Comparison of ENCODE assay signal across 16 mouse cellular contexts in genomic region chr1:156581149-156581548, GRCm38 (mm10). TPM values are rescaled to one million over a fixed set of nuclear protein-coding genes. Genes with fewer than 3 reads are reported as not detected.
A peak's percentile ranks its signal among the peaks of the same experiment; 100 is the strongest.
DNase-seq lines count a peak whose midpoint lies in the region; ATAC-seq and TF ChIP-seq lines count a peak whose summit lies in the region.
"Had no signal": no experiment of that assay in that cellular context is flagged by ENCODE, and none has a peak within 500 bp of the region (broad histone marks: within the 10 kb centered on the region; RNA-seq: fewer than 3 reads in every experiment).

No protein-coding gene starts in this region.

- H3K27ac ChIP-seq in embryonic facial prominence, embryonic 11.5 days (replicated peaks; ENCODE audit: low read depth, low read length), result no peak overlapping the region
- no peak overlapping the region for H3K27ac ChIP-seq in embryonic facial prominence, embryonic 10.5 days (replicated peaks)
- H3K27ac ChIP-seq in heart, embryonic 16.5 days (ENCODE audit: low read length), result no peak overlapping the region
- H3K27ac ChIP-seq in heart, adult 2 months, result no peak overlapping the region
- H3K27ac ChIP-seq in midbrain, embryonic 15.5 days, result peak overlapping the region; percentile 25; the same call in 1 of the 2 replicates
- H3K27ac ChIP-seq in midbrain, embryonic 14.5 days (replicated peaks; ENCODE audit: low read depth, low read length), result no peak overlapping the region
- H3K27ac ChIP-seq in neural tube, embryonic 15.5 days (replicated peaks), result peak overlapping the region; percentile 24
- H3K27ac ChIP-seq: liver, embryonic 15.5 days had no signal

- peak; percentile 6 for DNase-seq in embryonic facial prominence, embryonic 11.5 days (ENCODE audit: low spot score)
- no peak for DNase-seq in embryonic facial prominence, embryonic 10.5 days (ENCODE audit: low spot score)
- DNase-seq in heart, adult 2 months, result no peak
- DNase-seq in midbrain, embryonic 14.5 days, result no peak
- DNase-seq: adrenal gland, postnatal 36 days; cerebellum, adult 8-10 months; embryo, embryonic 11 days; kidney, adult 2 months; kidney, postnatal 36 days; lung, postnatal 10 days had no signal

- H3K4me3 ChIP-seq in embryonic facial prominence, embryonic 11.5 days (ENCODE audit: low read depth, low read length), result no peak overlapping the region
- H3K4me3 ChIP-seq in embryonic facial prominence, embryonic 10.5 days, result no peak overlapping the region
- H3K4me3 ChIP-seq in heart, embryonic 16.5 days (ENCODE audit: low read length), result no peak overlapping the region
- no peak overlapping the region for H3K4me3 ChIP-seq in heart, adult 2 months
- H3K4me3 ChIP-seq in midbrain, embryonic 15.5 days, result no peak overlapping the region
- H3K4me3 ChIP-seq in midbrain, embryonic 14.5 days (replicated peaks; ENCODE audit: low read depth, low read length), result no peak overlapping the region
- H3K4me3 ChIP-seq in neural tube, embryonic 15.5 days (replicated peaks), result no peak overlapping the region
- H3K4me3 ChIP-seq: liver, embryonic 15.5 days had no signal

- TF ChIP-seq POLR2A in heart, adult 2 months (IDR thresholded peaks at IDR 0.05; ENCODE audit: insufficient read depth, low read depth, low read length), result no peak

- 72% methylated on average over 11 of the region's 11 CpGs for WGBS in embryonic facial prominence, embryonic 11.5 days
- 78% methylated on average over 11 of the region's 11 CpGs for WGBS in embryonic facial prominence, embryonic 10.5 days
- 61% methylated on average over 11 of the region's 11 CpGs for WGBS in heart, embryonic 16.5 days
- 56% methylated on average over 11 of the region's 11 CpGs for WGBS in heart, adult 2 months
- WGBS in midbrain, embryonic 15.5 days, result 58% methylated on average over 11 of the region's 11 CpGs
- WGBS in midbrain, embryonic 14.5 days, result 74% methylated on average over 11 of the region's 11 CpGs
- 66% methylated on average over 11 of the region's 11 CpGs for WGBS in neural tube, embryonic 15.5 days

- no peak for TF ChIP-seq CTCF in heart, adult 2 months (IDR thresholded peaks at IDR 0.05)

- H3K27me3 ChIP-seq in embryonic facial prominence, embryonic 11.5 days (ENCODE audit: control insufficient read depth, insufficient read depth, low read length), result no peaks in the 10 kb centered on the region
- no peaks in the 10 kb centered on the region for H3K27me3 ChIP-seq in embryonic facial prominence, embryonic 10.5 days (replicated peaks; ENCODE audit: low read depth, poor library complexity, severe bottlenecking)
- H3K27me3 ChIP-seq in heart, embryonic 16.5 days (ENCODE audit: control insufficient read depth, insufficient read depth, low read length), result no peaks in the 10 kb centered on the region
- no peaks in the 10 kb centered on the region for H3K27me3 ChIP-seq in heart, adult 2 months (ENCODE audit: control insufficient read depth, insufficient read depth, low read length)
- no peaks in the 10 kb centered on the region for H3K27me3 ChIP-seq in midbrain, embryonic 15.5 days (replicated peaks)
- no peaks in the 10 kb centered on the region for H3K27me3 ChIP-seq in midbrain, embryonic 14.5 days (ENCODE audit: control insufficient read depth, insufficient read depth, low read length)
- H3K27me3 ChIP-seq in neural tube, embryonic 15.5 days (replicated peaks), result no peaks in the 10 kb centered on the region
- H3K27me3 ChIP-seq: liver, embryonic 15.5 days; Patski had no signal

- no peak overlapping the region for H3K4me2 ChIP-seq in embryonic facial prominence, embryonic 11.5 days (ENCODE audit: low read depth, low read length)
- H3K4me2 ChIP-seq in heart, embryonic 16.5 days (ENCODE audit: low read depth, low read length), result peak overlapping the region; percentile 34
- no peak overlapping the region for H3K4me2 ChIP-seq in midbrain, embryonic 15.5 days
- no peak overlapping the region for H3K4me2 ChIP-seq in midbrain, embryonic 14.5 days (ENCODE audit: low read length)
- no peak overlapping the region for H3K4me2 ChIP-seq in neural tube, embryonic 15.5 days
- H3K4me2 ChIP-seq: liver, embryonic 15.5 days had no signal

- H3K9me3 ChIP-seq in embryonic facial prominence, embryonic 11.5 days (replicated peaks; ENCODE audit: control insufficient read depth, low read length), result no peaks in the 10 kb centered on the region
- H3K9me3 ChIP-seq in embryonic facial prominence, embryonic 10.5 days, result no peaks in the 10 kb centered on the region
- no peaks in the 10 kb centered on the region for H3K9me3 ChIP-seq in heart, embryonic 16.5 days (replicated peaks; ENCODE audit: control insufficient read depth, low read length)
- H3K9me3 ChIP-seq in midbrain, embryonic 15.5 days, result no peaks in the 10 kb centered on the region
- no peaks in the 10 kb centered on the region for H3K9me3 ChIP-seq in midbrain, embryonic 14.5 days (ENCODE audit: control insufficient read depth, low read length)
- no peaks in the 10 kb centered on the region for H3K9me3 ChIP-seq in neural tube, embryonic 15.5 days (replicated peaks)
- H3K9me3 ChIP-seq: liver, embryonic 15.5 days had no signal

- H3K36me3 ChIP-seq in embryonic facial prominence, embryonic 11.5 days (replicated peaks; ENCODE audit: control insufficient read depth, insufficient read depth, low read depth, low read length), result no peaks in the 10 kb centered on the region
- H3K36me3 ChIP-seq in embryonic facial prominence, embryonic 10.5 days (replicated peaks), result no peaks in the 10 kb centered on the region
- H3K36me3 ChIP-seq in heart, embryonic 16.5 days (ENCODE audit: control insufficient read depth, insufficient read depth), result no peaks in the 10 kb centered on the region
- no peaks in the 10 kb centered on the region; the same call in 1 of the 2 replicates for H3K36me3 ChIP-seq in heart, adult 2 months (ENCODE audit: control insufficient read depth, insufficient read depth, low read length)
- no peaks in the 10 kb centered on the region for H3K36me3 ChIP-seq in midbrain, embryonic 15.5 days (replicated peaks)
- H3K36me3 ChIP-seq in midbrain, embryonic 14.5 days (ENCODE audit: control insufficient read depth, insufficient read depth, low read length), result no peaks in the 10 kb centered on the region
- H3K36me3 ChIP-seq in neural tube, embryonic 15.5 days, result no peaks in the 10 kb centered on the region
- H3K36me3 ChIP-seq: liver, embryonic 15.5 days had no signal

- no peak overlapping the region for H3K9ac ChIP-seq in embryonic facial prominence, embryonic 11.5 days (replicated peaks; ENCODE audit: low read length)
- H3K9ac ChIP-seq in heart, embryonic 16.5 days (ENCODE audit: low read length), result no peak overlapping the region
- no peak overlapping the region for H3K9ac ChIP-seq in heart, adult 2 months (ENCODE audit: low read depth, low read length)
- no peak overlapping the region for H3K9ac ChIP-seq in midbrain, embryonic 15.5 days
- no peak overlapping the region for H3K9ac ChIP-seq in midbrain, embryonic 14.5 days (replicated peaks; ENCODE audit: low read length)
- no peak overlapping the region for H3K9ac ChIP-seq in neural tube, embryonic 15.5 days (replicated peaks)
- H3K9ac ChIP-seq: liver, embryonic 15.5 days had no signal

- peaks cover 11% of the 10 kb centered on the region for H3K79me2 ChIP-seq in heart, adult 2 months (replicated peaks; ENCODE audit: control insufficient read depth, insufficient read depth, low read length)

- H3K4me1 ChIP-seq in embryonic facial prominence, embryonic 11.5 days (ENCODE audit: control insufficient read depth, insufficient read depth, low read length), result no peaks in the 10 kb centered on the region
- H3K4me1 ChIP-seq in embryonic facial prominence, embryonic 10.5 days, result no peaks in the 10 kb centered on the region
- H3K4me1 ChIP-seq in heart, embryonic 16.5 days (ENCODE audit: control insufficient read depth, insufficient read depth, low read length), result peaks cover 9% of the 10 kb centered on the region; the same call in 1 of the 2 replicates
- H3K4me1 ChIP-seq in heart, adult 2 months (ENCODE audit: control insufficient read depth, insufficient read depth, low read length), result peaks cover 1% of the 10 kb centered on the region
- H3K4me1 ChIP-seq in midbrain, embryonic 15.5 days, result peaks cover 14% of the 10 kb centered on the region; the same call in 1 of the 2 replicates
- no peaks in the 10 kb centered on the region for H3K4me1 ChIP-seq in midbrain, embryonic 14.5 days (ENCODE audit: control insufficient read depth, insufficient read depth, low read length)
- peaks cover 14% of the 10 kb centered on the region for H3K4me1 ChIP-seq in neural tube, embryonic 15.5 days
- H3K4me1 ChIP-seq: liver, embryonic 15.5 days had no signal

- no peak for TF ChIP-seq EP300 in heart, adult 2 months (IDR thresholded peaks at IDR 0.05; ENCODE audit: insufficient read depth, low read depth, low read length)

- no peak for ATAC-seq in embryonic facial prominence, embryonic 11.5 days (replicated peaks; ENCODE audit: insufficient number of reproducible peaks, low FRiP score, low TSS enrichment, low read depth)
- ATAC-seq in heart, embryonic 16.5 days (replicated peaks; ENCODE audit: extremely low read depth, insufficient read depth, low FRiP score), result no peak
- ATAC-seq in midbrain, embryonic 15.5 days (replicated peaks), result no peak
- ATAC-seq in midbrain, embryonic 14.5 days (ENCODE audit: low FRiP score, low TSS enrichment), result no peak
- ATAC-seq in neural tube, embryonic 15.5 days (ENCODE audit: low FRiP score), result no peak
- no peak for ATAC-seq in megakaryocyte, adult 5-6 weeks (ENCODE audit: poor library complexity, severe bottlenecking)
- ATAC-seq: Patski had no signal

- intact Hi-C loops in heart, adult 2 months (cut with DNase I), result loop anchor here (5.0 kb wide), 1 partner anchor 51 kb away; no protein-coding TSS in a partner anchor

RNA-seq across cellular contexts. Expression of gene Abl2, which starts 22.6 kb away (rescaled TPM):
- 3.9 and 4.9 TPM in 2 replicates for polyA plus RNA-seq in embryonic facial prominence, embryonic 11.5 days (2014; fragmentation: Nextera tagmentation; extraction: Ambion mirVana)
- polyA plus RNA-seq in embryonic facial prominence, embryonic 10.5 days (2016; fragmentation: Nextera tagmentation; extraction: Ambion mirVana), result 5.8 and 6.0 TPM in 2 replicates
- polyA plus RNA-seq in heart, embryonic 16.5 days (2015; fragmentation: Nextera tagmentation; extraction: Ambion mirVana), result 2.7 TPM in 2 replicates
- 10 to 100 TPM; 22.1 to 25.7 TPM for total RNA-seq in heart, adult 2 months (2021)
- polyA plus RNA-seq in heart, adult 2 months (2012; rRNA removed), result 4.7 and 9.3 TPM in 2 replicates
- polyA plus RNA-seq in midbrain, embryonic 15.5 days (2015; fragmentation: Nextera tagmentation; extraction: Ambion mirVana), result 6.8 TPM in 2 replicates
- polyA plus RNA-seq in midbrain, embryonic 14.5 days (2014; fragmentation: Nextera tagmentation; extraction: Ambion mirVana), result 9.0 and 9.8 TPM in 2 replicates
- 5.3 and 5.4 TPM in 2 replicates for polyA plus RNA-seq in neural tube, embryonic 15.5 days (2015; fragmentation: Nextera tagmentation; extraction: Ambion mirVana)
- total RNA-seq in megakaryocyte, adult 5-6 weeks (2015), result 3.5 and 4.2 TPM in 2 replicates
- total RNA-seq in megakaryocyte, adult 5-6 weeks (2017), result 8.0 and 8.1 TPM in 2 replicates

RNA-seq across cellular contexts. Expression of gene Gm10031, which starts 57.3 kb away (rescaled TPM):
- 0.32 and 0.42 TPM in 2 replicates for polyA plus RNA-seq in embryonic facial prominence, embryonic 11.5 days (2014; fragmentation: Nextera tagmentation; extraction: Ambion mirVana)
- 0.40 and 0.47 TPM in 2 replicates for polyA plus RNA-seq in embryonic facial prominence, embryonic 10.5 days (2016; fragmentation: Nextera tagmentation; extraction: Ambion mirVana)
- 0.25 and 1.1 TPM in 2 replicates for polyA plus RNA-seq in heart, embryonic 16.5 days (2015; fragmentation: Nextera tagmentation; extraction: Ambion mirVana)
- total RNA-seq in heart, adult 2 months (2021), result 10 to 100 TPM; 45.0 to 52.3 TPM
- 9.5 and 16.3 TPM in 2 replicates for polyA plus RNA-seq in heart, adult 2 months (2012; rRNA removed)
- 0.38 and 0.45 TPM in 2 replicates for polyA plus RNA-seq in midbrain, embryonic 15.5 days (2015; fragmentation: Nextera tagmentation; extraction: Ambion mirVana)
- polyA plus RNA-seq in midbrain, embryonic 14.5 days (2014; fragmentation: Nextera tagmentation; extraction: Ambion mirVana), result 1.2 and 1.3 TPM in 2 replicates
- polyA plus RNA-seq in neural tube, embryonic 15.5 days (2015; fragmentation: Nextera tagmentation; extraction: Ambion mirVana), result 0.40 and 0.45 TPM in 2 replicates
- 3.8 and 7.0 TPM in 2 replicates for total RNA-seq in megakaryocyte, adult 5-6 weeks (2015)
- 12.0 and 19.4 TPM in 2 replicates for total RNA-seq in megakaryocyte, adult 5-6 weeks (2017)

Comparison
In these comparisons a context has a peak if more than half of its experiments do, and no peak if none do; other contexts are left out.
1. H3K27ac ChIP-seq: peak in midbrain, embryonic 15.5 days (single experiment) and neural tube, embryonic 15.5 days (single experiment); none in embryonic facial prominence, embryonic 11.5 days (single experiment), embryonic facial prominence, embryonic 10.5 days (single experiment), heart, embryonic 16.5 days (single experiment), heart, adult 2 months (single experiment) and midbrain, embryonic 14.5 days (single experiment).